8 mouse cellular contexts compared by ENCODE assay signal in genomic region chr10:41488877-41489276, GRCm38 (mm10). TPM values are rescaled to one million over a fixed set of nuclear protein-coding genes. Genes with fewer than 3 reads are reported as not detected.
DNase-seq lines count a peak whose midpoint lies in the region; ATAC-seq and TF ChIP-seq lines count a peak whose summit lies in the region.

No protein-coding gene starts in this region.

- no peak overlapping the region for H3K27ac ChIP-seq in kidney, embryonic 16.5 days (ENCODE audit: low read length)
- no peak overlapping the region for H3K27ac ChIP-seq in cortical plate, adult 2 months (ENCODE audit: insufficient read depth, low read length)
- H3K27ac ChIP-seq in midbrain, postnatal 0 days (ENCODE audit: low read depth, low read length): no peak overlapping the region

- WGBS in kidney, embryonic 16.5 days: 30% methylated on average over 7 of the region's 7 CpGs
- WGBS in midbrain, postnatal 0 days: 43% methylated on average over 7 of the region's 7 CpGs

- peak overlapping the region; percentile 97 for H3K4me2 ChIP-seq in kidney, embryonic 16.5 days (replicated peaks; ENCODE audit: low read depth, low read length)
- peak overlapping the region; percentile 92 for H3K4me2 ChIP-seq in midbrain, postnatal 0 days (ENCODE audit: low read depth, low read length, poor library complexity, severe bottlenecking)

- peak overlapping the region; percentile 56 for H3K4me3 ChIP-seq in kidney, embryonic 16.5 days (ENCODE audit: low read length)
- peak overlapping the region; percentile 88; the same call in 1 of the 2 replicates for H3K4me3 ChIP-seq in cortical plate, adult 2 months (ENCODE audit: insufficient read depth, low read length)
- peak overlapping the region; percentile 76; the same call in 1 of the 2 replicates for H3K4me3 ChIP-seq in midbrain, postnatal 0 days (ENCODE audit: low read depth, low read length)

- no peak for ATAC-seq in kidney, embryonic 16.5 days (ENCODE audit: low FRiP score, low TSS enrichment)
- ATAC-seq in midbrain, postnatal 0 days (ENCODE audit: low FRiP score): no peak

- DNase-seq in kidney, adult 8-10 months: no peak
- DNase-seq in induced T-regulatory cell, adult 2 months (ENCODE audit: low read depth): peak; percentile 36
- no peak for DNase-seq in midbrain, postnatal 0 days (ENCODE audit: low spot score)
- no peak for DNase-seq in left cerebral cortex, adult 9 months (ENCODE audit: low spot score in 2 of 2)
- DNase-seq in left cerebral cortex, adult 11 months (ENCODE audit: low spot score): no peak
- DNase-seq in natural killer cell, adult 2 months (ENCODE audit: low spot score in 2 of 2): no peak

- TF ChIP-seq CTCF in cortical plate, adult 2 months (IDR thresholded peaks at IDR 0.05; ENCODE audit: extremely low read depth, insufficient read depth, low read length): no peak
- no peak for TF ChIP-seq CTCF in midbrain, postnatal 0 days (IDR thresholded peaks at IDR 0.05)

- H3K9ac ChIP-seq in kidney, embryonic 16.5 days (replicated peaks; ENCODE audit: low read length): peak overlapping the region; percentile 69
- H3K9ac ChIP-seq in midbrain, postnatal 0 days (replicated peaks; ENCODE audit: low read length, poor library complexity, severe bottlenecking): 0 out of 2 replicates have a peak overlapping the region, but pooled peaks have one; percentile 81

- H3K27me3 ChIP-seq in kidney, embryonic 16.5 days (ENCODE audit: insufficient read depth, low read length): no peaks in the 10 kb centered on the region
- H3K27me3 ChIP-seq in midbrain, postnatal 0 days (ENCODE audit: insufficient read depth, low read length): no peaks in the 10 kb centered on the region

- no peaks in the 10 kb centered on the region for H3K9me3 ChIP-seq in kidney, embryonic 16.5 days (ENCODE audit: low read length)
- no peaks in the 10 kb centered on the region for H3K9me3 ChIP-seq in midbrain, postnatal 0 days (ENCODE audit: low read length)

- no peak for TF ChIP-seq POLR2A in cortical plate, adult 2 months (IDR thresholded peaks at IDR 0.05; ENCODE audit: extremely low read depth, insufficient read depth, low read length)

- H3K36me3 ChIP-seq in kidney, embryonic 16.5 days (ENCODE audit: insufficient read depth, low read length): peaks cover 36% of the 10 kb centered on the region
- peaks cover 17% of the 10 kb centered on the region; the same call in 1 of the 2 replicates for H3K36me3 ChIP-seq in midbrain, postnatal 0 days (ENCODE audit: insufficient read depth, low read length)

- H3K4me1 ChIP-seq in kidney, embryonic 16.5 days (ENCODE audit: insufficient read depth, low read length): peaks cover 15% of the 10 kb centered on the region
- H3K4me1 ChIP-seq in cortical plate, adult 2 months (ENCODE audit: control insufficient read depth, insufficient read depth, low read length): no peaks in the 10 kb centered on the region
- H3K4me1 ChIP-seq in midbrain, postnatal 0 days (ENCODE audit: insufficient read depth, low read length): no peaks in the 10 kb centered on the region; the same call in none of the 2 replicates

RNA-seq across cellular contexts. Expression of gene Smpd2, which starts 1.3 kb away (rescaled TPM):
- 84.1 and 91.2 TPM in 2 replicates for polyA plus RNA-seq in kidney, embryonic 16.5 days (2015; fragmentation: Nextera tagmentation; extraction: Ambion mirVana)
- 33.8 and 36.5 TPM in 2 replicates for polyA plus RNA-seq in cortical plate, adult 2 months (2012; rRNA removed)
- total RNA-seq in midbrain, postnatal 0 days (2014; rRNA removed): 34.4 and 36.9 TPM in 2 replicates
- polyA plus RNA-seq in midbrain, postnatal 0 days (2015; fragmentation: Nextera tagmentation; extraction: Ambion mirVana): 43.5 and 44.0 TPM in 2 replicates

RNA-seq across cellular contexts. Expression of gene Ppil6, which starts 1.4 kb away (rescaled TPM):
- 2.6 and 3.7 TPM in 2 replicates for polyA plus RNA-seq in kidney, embryonic 16.5 days (2015; fragmentation: Nextera tagmentation; extraction: Ambion mirVana)
- 5.2 and 7.0 TPM in 2 replicates for polyA plus RNA-seq in cortical plate, adult 2 months (2012; rRNA removed)
- total RNA-seq in midbrain, postnatal 0 days (2014; rRNA removed): 1.8 and 2.3 TPM in 2 replicates
- polyA plus RNA-seq in midbrain, postnatal 0 days (2015; fragmentation: Nextera tagmentation; extraction: Ambion mirVana): 4.7 and 5.3 TPM in 2 replicates

RNA-seq across cellular contexts. Expression of gene Mical1, which starts 12.8 kb away (rescaled TPM):
- 34.6 TPM in 2 replicates for polyA plus RNA-seq in kidney, embryonic 16.5 days (2015; fragmentation: Nextera tagmentation; extraction: Ambion mirVana)
- 15.3 and 18.4 TPM in 2 replicates for polyA plus RNA-seq in cortical plate, adult 2 months (2012; rRNA removed)
- total RNA-seq in midbrain, postnatal 0 days (2014; rRNA removed): 24.1 and 24.6 TPM in 2 replicates
- 18.7 and 21.2 TPM in 2 replicates for polyA plus RNA-seq in midbrain, postnatal 0 days (2015; fragmentation: Nextera tagmentation; extraction: Ambion mirVana)

RNA-seq across cellular contexts. Expression of gene Cd164, which starts 30.3 kb away (rescaled TPM):
- 191 and 208 TPM in 2 replicates for polyA plus RNA-seq in kidney, embryonic 16.5 days (2015; fragmentation: Nextera tagmentation; extraction: Ambion mirVana)
- polyA plus RNA-seq in cortical plate, adult 2 months (2012; rRNA removed): 51.3 and 59.3 TPM in 2 replicates
- total RNA-seq in midbrain, postnatal 0 days (2014; rRNA removed): 29.3 and 31.2 TPM in 2 replicates
- polyA plus RNA-seq in midbrain, postnatal 0 days (2015; fragmentation: Nextera tagmentation; extraction: Ambion mirVana): 44.5 and 48.2 TPM in 2 replicates

RNA-seq across cellular contexts. Expression of gene Zbtb24, which starts 38.7 kb away (rescaled TPM):
- 19.7 and 19.8 TPM in 2 replicates for polyA plus RNA-seq in kidney, embryonic 16.5 days (2015; fragmentation: Nextera tagmentation; extraction: Ambion mirVana)
- 14.2 and 17.6 TPM in 2 replicates for polyA plus RNA-seq in cortical plate, adult 2 months (2012; rRNA removed)
- total RNA-seq in midbrain, postnatal 0 days (2014; rRNA removed): 17.2 and 22.3 TPM in 2 replicates
- 15.5 and 15.8 TPM in 2 replicates for polyA plus RNA-seq in midbrain, postnatal 0 days (2015; fragmentation: Nextera tagmentation; extraction: Ambion mirVana)
